Mouse (Mus musculus) embryonic facial prominence, embryonic 11.5 days (tissue): ENCODE results near the gene Nox4. TPM values are rescaled to one million over a fixed set of nuclear protein-coding genes. Genes with fewer than 3 reads are reported as not detected.
A peak's percentile ranks its signal among the peaks of the same experiment; 100 is the strongest.
"Not testable (repeated sequence)": the region's sequence is repeated elsewhere in the genome, so short reads cannot be mapped to it uniquely, and the experiment has no call there.

ENCODE experiments used
- ATAC-seq: fragments of 200-750 bp; cut with Nextera tagmentation; replicated peaks from 2 replicates; pipeline ENCODE4 v1.8.0; 2017; ENCODE audit warnings: low read depth; ENCODE audit not compliant: insufficient number of reproducible peaks, low FRiP score, low TSS enrichment
- DNase-seq: peaks from one replicate; pipeline ENCODE4 v3.0.0-alpha.2; 2015; ENCODE audit warnings: low spot score
- H3K27ac ChIP-seq: fragments of 300-500 bp; sonication (generic); replicated peaks from 2 replicates; pipeline ENCODE4 v1.5.1; 2014; ENCODE audit warnings: mild to moderate bottlenecking, low read depth, low read length, control low read depth
- H3K27me3 ChIP-seq: fragments of 300-500 bp; sonication (generic); 2 replicates; pipeline ENCODE4 v1.6.1; 2014; ENCODE audit warnings: mild to moderate bottlenecking, low read length, moderate library complexity, mixed read lengths; ENCODE audit not compliant: control insufficient read depth, insufficient read depth
- H3K36me3 ChIP-seq: fragments of 300-500 bp; sonication (generic); replicated peaks from 2 replicates; pipeline ENCODE4 v1.6.1; 2014; ENCODE audit warnings: low read depth, mild to moderate bottlenecking, low read length, moderate library complexity, mixed read lengths; ENCODE audit not compliant: control insufficient read depth, insufficient read depth
- H3K4me1 ChIP-seq: fragments of 300-500 bp; sonication (generic); 2 replicates; pipeline ENCODE4 v1.6.1; 2014; ENCODE audit warnings: low read length, mixed read lengths; ENCODE audit not compliant: control insufficient read depth, insufficient read depth
- H3K4me2 ChIP-seq: fragments of 300-500 bp; sonication (generic); 2 replicates; pipeline ENCODE4 v1.6.1; 2014; ENCODE audit warnings: low read depth, mild to moderate bottlenecking, control low read depth, low read length, moderate library complexity
- H3K4me3 ChIP-seq: fragments of 300-500 bp; sonication (generic); 2 replicates; pipeline ENCODE4 v1.5.1; 2014; ENCODE audit warnings: low read depth, low read length, control low read depth
- H3K9ac ChIP-seq: fragments of 300-500 bp; sonication (generic); replicated peaks from 2 replicates; pipeline ENCODE4 v1.6.1; 2014; ENCODE audit warnings: mild to moderate bottlenecking, control low read depth, low read length
- H3K9me3 ChIP-seq: fragments of 300-500 bp; sonication (generic); replicated peaks from 2 replicates; pipeline ENCODE4 v1.6.1; 2016; ENCODE audit warnings: mild to moderate bottlenecking, low read length, inconsistent platforms, mixed read lengths; ENCODE audit not compliant: control insufficient read depth
- WGBS: fragments of 180-500 bp; shearing (Covaris S2); extraction: QIAGEN DNeasy Blood & Tissue Kit; methylation state at CpG from one replicate; pipeline ENCODE4 v1.1.7; 2014; 5-methylcytosine and 5-hydroxymethylcytosine counted together
- polyA plus RNA-seq: library from polyadenylated mRNA; unstranded; fragments of >200 nt; fragmentation: Nextera tagmentation; extraction: Ambion mirVana; gene quantifications from 2 replicates; pipeline ENCODE4 v1.2.1, GENCODE M21; 2014

Gene Nox4
- polyA plus RNA-seq, 1 experiment from 2014 or later, result 7.3 TPM

DNA sequence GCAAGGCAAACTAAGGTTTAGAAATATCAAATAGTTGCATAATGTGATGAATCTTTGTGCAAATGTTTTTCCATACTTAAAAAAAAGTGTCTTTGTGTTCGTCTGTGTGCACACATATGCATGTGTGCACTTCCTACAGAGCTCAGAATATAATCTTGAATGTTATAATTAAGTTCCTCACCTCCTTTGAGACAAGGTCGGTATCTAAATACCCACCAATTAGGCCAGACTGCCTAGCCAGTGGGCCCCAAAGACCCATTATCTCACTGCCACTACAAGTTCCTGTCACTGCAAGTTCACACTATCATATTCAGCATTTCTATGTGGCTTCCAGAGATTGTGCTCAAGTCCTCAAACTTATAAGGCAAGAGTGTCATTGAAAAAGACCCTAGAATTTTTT is 129.0 kb downstream of the Nox4 start:
- H3K27me3 ChIP-seq, result no peaks in the 10 kb centered on the region
- H3K9me3 ChIP-seq, result no peaks in the 10 kb centered on the region
- no peak overlapping the region for H3K9ac ChIP-seq
- DNase-seq, result no peak
- ATAC-seq, result no peak
- H3K4me1 ChIP-seq, result no peaks in the 10 kb centered on the region
- no peak overlapping the region for H3K4me3 ChIP-seq
- H3K4me2 ChIP-seq, result no peak overlapping the region
- H3K27ac ChIP-seq, result no peak overlapping the region
- WGBS, result 46% methylated on average over 2 of the region's 2 CpGs
- H3K36me3 ChIP-seq, result no peaks in the 10 kb centered on the region

DNA sequence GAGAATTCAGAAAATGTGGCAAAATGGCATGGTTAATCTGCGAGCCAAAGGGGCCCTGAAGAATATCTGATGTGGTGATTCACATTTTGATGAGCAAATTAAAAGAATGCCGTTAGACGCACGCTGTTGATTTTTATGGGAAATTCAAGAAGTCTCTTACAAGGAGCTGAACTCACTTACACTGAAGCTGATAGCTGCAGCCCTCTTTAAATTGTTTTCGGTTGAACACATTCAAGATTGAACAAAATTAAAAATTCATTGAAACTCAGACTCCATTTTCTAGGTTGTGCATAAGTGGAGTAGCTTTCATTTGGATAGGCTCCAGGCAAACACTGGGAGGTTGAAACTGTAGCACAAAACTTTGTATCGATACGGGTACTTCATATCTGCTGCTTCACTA is 151.1 kb downstream of the Nox4 start:
- no peak overlapping the region for H3K4me3 ChIP-seq
- no peak overlapping the region for H3K4me2 ChIP-seq
- no peak overlapping the region for H3K9ac ChIP-seq
- DNase-seq (no peak), ATAC-seq (no peak)
- H3K27me3 ChIP-seq, result no peaks in the 10 kb centered on the region
- no peak overlapping the region for H3K27ac ChIP-seq
- 92% methylated on average over 7 of the region's 7 CpGs for WGBS
- no peaks in the 10 kb centered on the region for H3K9me3 ChIP-seq
- no peaks in the 10 kb centered on the region for H3K4me1 ChIP-seq
- H3K36me3 ChIP-seq, result no peaks in the 10 kb centered on the region

DNA sequence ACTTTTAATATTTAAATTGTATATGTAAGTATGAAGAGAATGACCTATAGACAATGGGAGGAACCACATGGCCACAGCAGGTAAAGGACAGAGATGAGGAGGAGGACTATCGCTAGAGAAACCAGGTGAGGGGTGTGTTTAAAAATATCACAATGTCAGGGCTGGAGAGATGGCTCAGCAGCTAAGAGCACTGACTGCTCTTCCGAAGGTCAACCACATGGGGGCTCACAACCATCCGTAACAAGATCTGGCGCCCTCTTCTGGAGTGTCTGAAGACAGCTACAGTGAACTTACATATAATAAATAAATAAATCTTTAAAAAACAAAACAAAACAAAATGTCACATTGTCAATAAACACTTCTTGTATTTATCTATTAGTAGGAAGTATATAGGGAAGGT is 165.5 kb downstream of the Nox4 start:
- not testable (repeated sequence) for H3K4me3 ChIP-seq, H3K36me3 ChIP-seq, H3K9ac ChIP-seq, H3K27me3 ChIP-seq, H3K27ac ChIP-seq, H3K9me3 ChIP-seq, ATAC-seq, H3K4me1 ChIP-seq, H3K4me2 ChIP-seq
- 8% methylated on average over 4 of the region's 4 CpGs for WGBS
- peak; percentile 14 for DNase-seq

GRCm38 (mm10) chr7:87413271-87413670 is 167.4 kb downstream of the Nox4 start:
- H3K27ac ChIP-seq, result no peak overlapping the region
- ATAC-seq, result no peak
- no peak overlapping the region for H3K9ac ChIP-seq
- H3K4me2 ChIP-seq, result no peak overlapping the region
- no peaks in the 10 kb centered on the region for H3K4me1 ChIP-seq
- DNase-seq, result no peak
- H3K27me3 ChIP-seq, result no peaks in the 10 kb centered on the region
- no peaks in the 10 kb centered on the region for H3K36me3 ChIP-seq
- 79% methylated on average over 1 of the region's 1 CpGs for WGBS
- no peaks in the 10 kb centered on the region for H3K9me3 ChIP-seq
- no peak overlapping the region for H3K4me3 ChIP-seq

Other genes with a start within 250 kb of the Nox4 start
- gene Vmn2r79, start 250.0 kb upstream of the Nox4 start, polyA plus RNA-seq, result not detected in 2 replicates
- gene Tyr, start 247.4 kb downstream of the Nox4 start, polyA plus RNA-seq, result 1.9 and 4.2 TPM in 2 replicates